ENCODE assay signal across 9 mouse cellular contexts in the genomic region with DNA sequence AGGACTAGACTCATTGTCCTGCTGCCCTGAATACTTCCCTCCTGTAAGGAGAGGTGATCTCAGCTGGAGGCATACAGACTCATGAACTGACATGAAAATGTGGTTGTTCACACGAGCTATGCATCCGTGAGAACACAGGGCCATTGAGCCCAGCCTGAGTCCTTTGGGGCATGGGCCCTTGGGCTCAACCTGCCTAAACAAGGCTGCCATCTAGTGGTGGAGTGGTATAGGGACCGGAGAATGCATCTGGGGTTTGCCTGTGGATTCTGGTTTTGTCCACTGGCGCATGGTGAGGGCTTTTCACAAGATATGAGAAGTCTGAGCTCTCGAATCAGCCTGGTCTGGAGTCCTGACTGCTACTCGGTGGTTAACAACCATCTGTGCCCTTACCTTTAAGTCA. TPM values are rescaled to one million over a fixed set of nuclear protein-coding genes. Genes with fewer than 3 reads are reported as not detected.
DNase-seq lines count a peak whose midpoint lies in the region; ATAC-seq lines count a peak whose summit lies in the region.
"Had no signal": no experiment of that assay in that cellular context is flagged by ENCODE, and none has a peak within 500 bp of the region (broad histone marks: within the 10 kb centered on the region; RNA-seq: fewer than 3 reads in every experiment).

No protein-coding gene starts in this region.

- H3K36me3 ChIP-seq in liver, embryonic 16.5 days (ENCODE audit: control insufficient read depth, insufficient read depth), result peaks cover 71% of the 10 kb centered on the region

- WGBS in liver, embryonic 16.5 days (ENCODE audit: insufficient replicate concordance), result 38% methylated on average over 6 of the region's 6 CpGs

- H3K4me1 ChIP-seq in liver, embryonic 16.5 days (ENCODE audit: control insufficient read depth, low read depth, low read length), result no peaks in the 10 kb centered on the region
- H3K4me1 ChIP-seq: heart, embryonic 13.5 days had no signal

- no peak overlapping the region for H3K27ac ChIP-seq in liver, embryonic 16.5 days (ENCODE audit: low read length)
- H3K27ac ChIP-seq: heart, embryonic 13.5 days had no signal

- no peak overlapping the region for H3K9ac ChIP-seq in liver, embryonic 16.5 days (ENCODE audit: low read depth, low read length)
- H3K9ac ChIP-seq: heart, embryonic 13.5 days had no signal

- peak; percentile 87 for DNase-seq in CD4-positive, CD25-positive, alpha-beta regulatory T cell, adult 2 months (ENCODE audit: low read depth, low spot score)
- peak; percentile 80 for DNase-seq in adipocyte (ENCODE audit: low spot score)
- DNase-seq in embryo, embryonic 10 days (ENCODE audit: low spot score), result peak; percentile 85
- peak; percentile 68 for DNase-seq in gastrocnemius, postnatal 10 days
- peak; percentile 79 to 84 for DNase-seq in kidney, postnatal 36 days
- DNase-seq in retina, postnatal 1 day, result peak; percentile 79
- peak; percentile 53 for DNase-seq in thymus, postnatal 36 days

- H3K4me3 ChIP-seq in liver, embryonic 16.5 days (ENCODE audit: low read depth, low read length), result no peak overlapping the region
- H3K4me3 ChIP-seq: heart, embryonic 13.5 days had no signal

- no peaks in the 10 kb centered on the region for H3K27me3 ChIP-seq in liver, embryonic 16.5 days (ENCODE audit: control insufficient read depth, insufficient read depth, low read depth, low read length)
- H3K27me3 ChIP-seq: heart, embryonic 13.5 days had no signal

- no peaks in the 10 kb centered on the region for H3K9me3 ChIP-seq in liver, embryonic 16.5 days (replicated peaks; ENCODE audit: control insufficient read depth, low read length)
- H3K9me3 ChIP-seq: heart, embryonic 13.5 days had no signal

- H3K4me2 ChIP-seq in liver, embryonic 16.5 days (ENCODE audit: low read depth, low read length), result no peak overlapping the region
- H3K4me2 ChIP-seq: heart, embryonic 13.5 days had no signal

- 0 out of 2 replicates have a peak, but pooled peaks have one; percentile 45 for ATAC-seq in liver, embryonic 16.5 days (ENCODE audit: low read depth)

RNA-seq across cellular contexts. Expression of gene Gtse1, which starts 8.2 kb away (rescaled TPM):
- total RNA-seq in gastrocnemius, postnatal 10 days (2021), result 1 to 10 TPM; 2.4 to 2.7 TPM
- 23.0 TPM in 2 replicates for polyA plus RNA-seq in liver, embryonic 16.5 days (2015; fragmentation: Nextera tagmentation; extraction: Ambion mirVana)

RNA-seq across cellular contexts. Expression of gene Trmu, which starts 11.4 kb away (rescaled TPM):
- 10 to 100 TPM; 21.5 to 27.2 TPM for total RNA-seq in gastrocnemius, postnatal 10 days (2021)
- 15.4 and 15.5 TPM in 2 replicates for polyA plus RNA-seq in liver, embryonic 16.5 days (2015; fragmentation: Nextera tagmentation; extraction: Ambion mirVana)

RNA-seq across cellular contexts. Expression of gene Ttc38, which starts 35.6 kb away (rescaled TPM):
- 1 to 10 TPM; 4.2 to 6.8 TPM for total RNA-seq in gastrocnemius, postnatal 10 days (2021)
- 8.9 and 10.7 TPM in 2 replicates for polyA plus RNA-seq in liver, embryonic 16.5 days (2015; fragmentation: Nextera tagmentation; extraction: Ambion mirVana)

RNA-seq across cellular contexts. Expression of gene Pkdrej, which starts 46.2 kb away (rescaled TPM):
- total RNA-seq in gastrocnemius, postnatal 10 days (2021), result under 1 TPM; 0.20 to 0.31 TPM
- 0.09 TPM in 2 replicates for polyA plus RNA-seq in liver, embryonic 16.5 days (2015; fragmentation: Nextera tagmentation; extraction: Ambion mirVana)

RNA-seq across cellular contexts. Expression of gene Cdpf1, which starts 56.2 kb away (rescaled TPM):
- total RNA-seq in gastrocnemius, postnatal 10 days (2021), result 10 to 100 TPM; 27.5 to 30.7 TPM
- polyA plus RNA-seq in liver, embryonic 16.5 days (2015; fragmentation: Nextera tagmentation; extraction: Ambion mirVana), result 17.2 and 18.6 TPM in 2 replicates
